Mouse (Mus musculus): ENCODE measurements at regions not wholly inside any gene's neighbourhood (a gene's known extent, or its start where the extent isn't known, plus 50 kb on each side); places are given as distances from the start of the nearest gene placed in this dataset.

DNA sequence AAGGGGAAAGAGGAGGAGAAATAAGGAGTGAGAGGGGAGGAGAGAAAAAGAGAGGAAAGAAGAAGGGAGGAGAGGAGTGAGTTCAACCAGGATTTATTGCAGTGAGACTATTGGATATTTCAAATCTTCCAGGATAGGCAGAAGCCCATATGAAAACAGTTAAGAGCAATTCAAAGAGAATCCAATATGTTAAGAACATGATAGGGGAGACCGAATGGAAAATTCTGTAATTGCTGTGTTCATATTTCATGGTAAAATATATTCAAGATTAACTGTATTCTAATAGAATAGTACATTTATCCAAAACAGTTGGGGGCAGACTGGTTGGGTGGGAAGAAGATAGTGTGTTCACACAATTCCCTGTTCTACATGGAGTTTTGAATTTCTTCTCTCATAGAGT, 96.3 kb upstream of the Pdzrn3 start:
- H3K4me3 ChIP-seq (replicated peaks; ENCODE audit: control insufficient read depth, low read depth, low read length), result no peak overlapping the region
- no peak overlapping the region for H3K27ac ChIP-seq (ENCODE audit: control insufficient read depth, insufficient read depth, low read depth, low read length, poor library complexity)
- WGBS, result 86% methylated on average over 1 of the region's 1 CpGs
- no peaks in the 10 kb centered on the region for H3K4me1 ChIP-seq (ENCODE audit: control insufficient read depth, insufficient read depth, low read length)
- no peak for TF ChIP-seq CTCF (IDR thresholded peaks at IDR 0.05; ENCODE audit: control insufficient read depth, insufficient read depth, low read length)
- no peak for TF ChIP-seq POLR2A (IDR thresholded peaks at IDR 0.05; ENCODE audit: borderline replicate concordance, control insufficient read depth, low read depth, low read length)

DNA sequence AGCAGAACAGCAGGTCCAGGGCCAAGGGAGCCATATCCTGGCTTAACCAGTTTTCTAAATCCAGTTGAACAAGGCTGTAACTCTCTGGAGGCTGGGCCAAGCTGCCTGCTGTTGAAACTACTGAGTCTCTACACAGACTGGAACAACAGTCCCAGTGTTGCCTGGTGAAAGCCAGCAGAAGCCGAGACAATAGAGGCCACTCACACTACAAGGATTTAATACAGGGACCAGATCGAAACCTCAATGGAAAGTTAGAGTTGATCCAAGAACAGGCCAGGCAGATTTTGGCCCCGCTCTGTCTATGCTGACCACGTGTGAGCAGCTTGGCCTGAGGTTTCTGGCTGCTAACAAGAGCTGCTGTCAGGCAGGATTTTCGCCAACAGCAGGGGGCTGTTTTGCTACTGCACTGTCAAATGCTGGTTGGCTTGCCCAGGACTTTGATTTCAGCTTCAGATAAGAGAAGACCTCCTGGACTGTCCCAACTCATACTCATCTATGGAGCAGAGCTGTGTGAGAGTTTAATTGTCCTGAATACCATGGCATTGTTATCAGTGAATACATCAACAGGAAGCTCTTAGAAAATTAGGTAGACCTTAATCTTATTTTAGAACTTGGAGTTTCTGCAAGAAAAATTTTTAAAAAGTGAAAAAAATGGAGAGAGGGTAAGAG, 95.7 kb upstream of the Pdzrn3 start:
- 63% methylated on average over 5 of the region's 5 CpGs for WGBS
- no peak overlapping the region for H3K4me3 ChIP-seq (replicated peaks; ENCODE audit: control insufficient read depth, low read depth, low read length)
- TF ChIP-seq POLR2A (IDR thresholded peaks at IDR 0.05; ENCODE audit: borderline replicate concordance, control insufficient read depth, low read depth, low read length), result no peak
- TF ChIP-seq CTCF (IDR thresholded peaks at IDR 0.05; ENCODE audit: control insufficient read depth, insufficient read depth, low read length), result no peak
- no peak overlapping the region for H3K27ac ChIP-seq (ENCODE audit: control insufficient read depth, insufficient read depth, low read depth, low read length, poor library complexity)
- H3K4me1 ChIP-seq (ENCODE audit: control insufficient read depth, insufficient read depth, low read length), result no peaks in the 10 kb centered on the region

DNA sequence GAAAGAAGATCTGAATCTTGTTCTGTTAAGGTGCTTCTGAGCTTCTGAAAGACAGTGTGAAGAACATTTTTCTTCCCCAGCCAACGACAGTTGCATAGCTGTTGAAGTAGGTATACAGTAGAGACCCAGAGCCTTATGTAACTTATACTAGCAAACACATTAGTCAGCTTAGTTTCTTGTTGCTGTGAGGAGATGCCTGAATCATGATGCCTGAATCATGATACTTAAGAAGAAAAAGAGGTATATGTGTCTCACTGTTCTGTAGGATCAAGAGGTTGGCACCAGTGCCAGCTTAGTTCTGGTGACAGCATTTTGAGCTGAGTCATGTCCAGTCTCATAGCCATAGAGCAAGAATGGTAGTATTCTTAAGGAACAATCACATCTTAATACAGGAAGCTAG, 87.2 kb upstream of the Pdzrn3 start:
- no peak overlapping the region for H3K4me3 ChIP-seq (replicated peaks; ENCODE audit: control insufficient read depth, low read depth, low read length)
- no peaks in the 10 kb centered on the region for H3K4me1 ChIP-seq (ENCODE audit: control insufficient read depth, insufficient read depth, low read length)
- TF ChIP-seq POLR2A (IDR thresholded peaks at IDR 0.05; ENCODE audit: borderline replicate concordance, control insufficient read depth, low read depth, low read length) (no peak), CTCF (IDR thresholded peaks at IDR 0.05; ENCODE audit: control insufficient read depth, insufficient read depth, low read length) (no peak)
- 68% methylated on average over 1 of the region's 1 CpGs for WGBS
- no peak overlapping the region for H3K27ac ChIP-seq (ENCODE audit: control insufficient read depth, insufficient read depth, low read depth, low read length, poor library complexity)

GRCm38 (mm10) chr6:101463812-101464320, 86.2 kb upstream of the Pdzrn3 start:
- TF ChIP-seq CTCF (IDR thresholded peaks at IDR 0.05; ENCODE audit: control insufficient read depth, insufficient read depth, low read length) (no peak), POLR2A (IDR thresholded peaks at IDR 0.05; ENCODE audit: borderline replicate concordance, control insufficient read depth, low read depth, low read length) (no peak)
- Histone ChIP-seq H3K4me1 (ENCODE audit: control insufficient read depth, insufficient read depth, low read length) (no peaks in the 10 kb centered on the region), H3K4me3 (replicated peaks; ENCODE audit: control insufficient read depth, low read depth, low read length) (no peak overlapping the region), H3K27ac (ENCODE audit: control insufficient read depth, insufficient read depth, low read depth, low read length, poor library complexity) (no peak overlapping the region)
- 69% methylated on average over 3 of the region's 3 CpGs for WGBS

- Histone ChIP-seq H3K4me1 (ENCODE audit: control insufficient read depth, insufficient read depth, low read length) (no peaks in the 10 kb centered on the region), H3K4me3 (replicated peaks; ENCODE audit: control insufficient read depth, low read depth, low read length) (no peak overlapping the region), H3K27ac (ENCODE audit: control insufficient read depth, insufficient read depth, low read depth, low read length, poor library complexity) (no peak overlapping the region)
- TF ChIP-seq CTCF (IDR thresholded peaks at IDR 0.05; ENCODE audit: control insufficient read depth, insufficient read depth, low read length) (no peak), POLR2A (IDR thresholded peaks at IDR 0.05; ENCODE audit: borderline replicate concordance, control insufficient read depth, low read depth, low read length) (no peak)
- WGBS, result 78% methylated on average over 5 of the region's 5 CpGs
These were observed 69.0 kb upstream of the Pdzrn3 start for GRCm38 (mm10) chr6:101446720-101447119.

DNA sequence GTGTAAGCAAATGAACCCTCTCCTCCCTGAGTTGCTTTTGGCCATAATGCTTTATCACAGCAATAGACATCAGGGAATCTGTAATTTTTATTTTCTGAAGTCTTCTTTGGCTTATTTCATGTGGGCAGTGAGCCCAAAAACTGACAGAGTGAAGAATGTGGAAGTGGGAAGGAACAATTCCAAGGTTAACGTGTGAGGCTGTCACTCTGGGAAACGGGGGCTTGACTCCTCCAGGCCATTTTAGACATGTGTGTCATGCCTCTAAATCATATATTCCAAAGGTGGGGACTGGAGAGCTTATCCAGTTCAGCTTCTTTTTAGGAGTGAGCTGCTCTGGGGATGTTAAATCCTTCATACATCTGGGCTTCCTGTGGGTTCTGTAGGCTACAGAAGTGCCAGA, 68.6 kb upstream of the Pdzrn3 start:
- 32% methylated on average over 2 of the region's 2 CpGs for WGBS
- no peaks in the 10 kb centered on the region for H3K4me1 ChIP-seq (ENCODE audit: control insufficient read depth, insufficient read depth, low read length)
- H3K27ac ChIP-seq (ENCODE audit: control insufficient read depth, insufficient read depth, low read depth, low read length, poor library complexity), result no peak overlapping the region
- no peak overlapping the region for H3K4me3 ChIP-seq (replicated peaks; ENCODE audit: control insufficient read depth, low read depth, low read length)
- TF ChIP-seq POLR2A (IDR thresholded peaks at IDR 0.05; ENCODE audit: borderline replicate concordance, control insufficient read depth, low read depth, low read length), result no peak
- TF ChIP-seq CTCF (IDR thresholded peaks at IDR 0.05; ENCODE audit: control insufficient read depth, insufficient read depth, low read length), result no peak

- Histone ChIP-seq H3K27ac (ENCODE audit: control insufficient read depth, insufficient read depth, low read depth, low read length, poor library complexity) (no peak overlapping the region), H3K4me1 (ENCODE audit: control insufficient read depth, insufficient read depth, low read length) (no peaks in the 10 kb centered on the region), H3K4me3 (replicated peaks; ENCODE audit: control insufficient read depth, low read depth, low read length) (no peak overlapping the region)
- WGBS, result 89% methylated on average over 8 of the region's 8 CpGs
- TF ChIP-seq CTCF (IDR thresholded peaks at IDR 0.05; ENCODE audit: control insufficient read depth, insufficient read depth, low read length), result no peak
- TF ChIP-seq POLR2A (IDR thresholded peaks at IDR 0.05; ENCODE audit: borderline replicate concordance, control insufficient read depth, low read depth, low read length), result no peak
These were observed 55.1 kb upstream of the Pdzrn3 start for GRCm38 (mm10) chr6:101432769-101433168.

- 71% methylated on average over 2 of the region's 2 CpGs for WGBS
- no peak overlapping the region for H3K27ac ChIP-seq (ENCODE audit: control insufficient read depth, insufficient read depth, low read depth, low read length, poor library complexity)
These were observed 51.9 kb upstream of the Pdzrn3 start for GRCm38 (mm10) chr6:101429634-101430033.

More at GRCm38 (mm10) chr6:101429634-101430033, 51.9 kb upstream of the Pdzrn3 start:
- Histone ChIP-seq H3K4me3 (replicated peaks; ENCODE audit: control insufficient read depth, low read depth, low read length) (no peak overlapping the region), H3K4me1 (ENCODE audit: control insufficient read depth, insufficient read depth, low read length) (no peaks in the 10 kb centered on the region)
- TF ChIP-seq POLR2A (IDR thresholded peaks at IDR 0.05; ENCODE audit: borderline replicate concordance, control insufficient read depth, low read depth, low read length), result no peak
- TF ChIP-seq CTCF (IDR thresholded peaks at IDR 0.05; ENCODE audit: control insufficient read depth, insufficient read depth, low read length), result no peak
